Mouse (Mus musculus): ENCODE data around the gene Nid2. TPM values are rescaled to one million over a fixed set of nuclear protein-coding genes. Genes with fewer than 3 reads are reported as not detected.

Gene Nid2
- polyA plus RNA-seq, 1 experiment = 7.0 TPM

- H3K4me3 ChIP-seq (ENCODE audit: control insufficient read depth, low read depth, low read length) = no peak overlapping the region
- no peaks in the 10 kb centered on the region for H3K4me1 ChIP-seq (ENCODE audit: control insufficient read depth, insufficient read depth, low read length)
- H3K27ac ChIP-seq (ENCODE audit: control insufficient read depth, insufficient read depth, low read depth, low read length) = peak overlapping the region; percentile 5
- no peaks in the 10 kb centered on the region for H3K36me3 ChIP-seq (ENCODE audit: control insufficient read depth, insufficient read depth, low read length)
- TF ChIP-seq POLR2A (IDR thresholded peaks at IDR 0.05; ENCODE audit: control insufficient read depth, low read depth, low read length) (no peak), CTCF (IDR thresholded peaks at IDR 0.05; ENCODE audit: control insufficient read depth, insufficient read depth, insufficient replicate concordance, low read depth, low read length) (no peak)
- no peaks in the 10 kb centered on the region for H3K27me3 ChIP-seq (ENCODE audit: control insufficient read depth, insufficient read depth, low read length)
These were observed 18.6 kb downstream of the Nid2 start for GRCm38 (mm10) chr14:19769441-19770200.

DNA sequence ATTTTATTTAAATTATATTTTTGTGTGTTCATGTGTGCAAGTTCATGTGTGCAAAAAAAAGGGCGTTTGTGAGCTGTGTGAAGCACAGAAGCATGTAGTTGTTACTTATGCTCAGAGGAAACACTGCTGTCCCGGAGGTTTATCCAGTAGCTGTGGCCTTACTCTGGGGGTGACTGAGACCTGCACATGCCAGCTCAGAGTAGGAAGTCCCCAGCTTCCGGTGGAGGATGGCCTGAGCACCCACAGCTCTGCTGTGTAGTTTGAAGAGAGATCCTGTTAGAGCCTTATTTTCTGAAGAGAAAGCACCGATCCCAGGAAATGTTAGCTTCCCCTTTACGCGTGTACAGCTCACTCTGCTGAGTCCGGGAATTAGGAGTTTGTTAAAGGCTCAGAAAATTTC is 20.1 kb downstream of the Nid2 start:
- peak overlapping the region; percentile 63 for H3K27ac ChIP-seq (ENCODE audit: control insufficient read depth, insufficient read depth, low read depth, low read length)
- TF ChIP-seq CTCF (IDR thresholded peaks at IDR 0.05; ENCODE audit: control insufficient read depth, insufficient read depth, insufficient replicate concordance, low read depth, low read length) = no peak
- TF ChIP-seq POLR2A (IDR thresholded peaks at IDR 0.05; ENCODE audit: control insufficient read depth, low read depth, low read length) = no peak
- H3K27me3 ChIP-seq (ENCODE audit: control insufficient read depth, insufficient read depth, low read length) = no peaks in the 10 kb centered on the region
- no peak overlapping the region for H3K4me3 ChIP-seq (ENCODE audit: control insufficient read depth, low read depth, low read length)
- H3K36me3 ChIP-seq (ENCODE audit: control insufficient read depth, insufficient read depth, low read length) = no peaks in the 10 kb centered on the region
- no peaks in the 10 kb centered on the region for H3K4me1 ChIP-seq (ENCODE audit: control insufficient read depth, insufficient read depth, low read length)

GRCm38 (mm10) chr14:19774036-19774628 is 23.1 kb downstream of the Nid2 start:
- Histone ChIP-seq H3K27me3 (ENCODE audit: control insufficient read depth, insufficient read depth, low read length) (no peaks in the 10 kb centered on the region), H3K4me3 (ENCODE audit: control insufficient read depth, low read depth, low read length) (no peak overlapping the region), H3K4me1 (ENCODE audit: control insufficient read depth, insufficient read depth, low read length) (no peaks in the 10 kb centered on the region), H3K27ac (ENCODE audit: control insufficient read depth, insufficient read depth, low read depth, low read length) (no peak overlapping the region), H3K36me3 (ENCODE audit: control insufficient read depth, insufficient read depth, low read length) (no peaks in the 10 kb centered on the region)
- TF ChIP-seq POLR2A (IDR thresholded peaks at IDR 0.05; ENCODE audit: control insufficient read depth, low read depth, low read length) = no peak
- TF ChIP-seq CTCF (IDR thresholded peaks at IDR 0.05; ENCODE audit: control insufficient read depth, insufficient read depth, insufficient replicate concordance, low read depth, low read length) = no peak

DNA sequence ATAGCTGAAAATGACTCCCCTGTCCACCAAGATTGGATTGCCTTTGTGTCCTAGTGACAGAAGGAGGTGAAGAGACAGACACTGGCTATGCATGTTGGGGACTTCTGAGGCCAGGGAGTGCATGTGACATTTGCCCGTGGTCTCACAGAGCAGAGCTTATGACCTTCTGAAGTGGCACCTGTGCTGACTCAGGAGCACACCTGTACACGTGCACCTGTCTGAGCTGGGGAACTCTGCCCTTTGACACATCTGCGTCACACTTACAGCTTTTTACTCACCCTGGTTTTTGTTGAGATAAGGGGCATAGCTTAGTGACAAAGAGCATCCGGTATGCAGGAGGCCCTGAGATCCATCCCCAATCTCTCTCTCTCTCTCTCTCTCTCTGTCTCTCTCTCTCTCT is 24.4 kb downstream of the Nid2 start:
- H3K4me3 ChIP-seq (ENCODE audit: control insufficient read depth, low read depth, low read length) = no peak overlapping the region
- H3K27ac ChIP-seq (ENCODE audit: control insufficient read depth, insufficient read depth, low read depth, low read length) = no peak overlapping the region
- no peaks in the 10 kb centered on the region for H3K4me1 ChIP-seq (ENCODE audit: control insufficient read depth, insufficient read depth, low read length)
- TF ChIP-seq POLR2A (IDR thresholded peaks at IDR 0.05; ENCODE audit: control insufficient read depth, low read depth, low read length) (no peak), CTCF (IDR thresholded peaks at IDR 0.05; ENCODE audit: control insufficient read depth, insufficient read depth, insufficient replicate concordance, low read depth, low read length) (no peak)
- H3K36me3 ChIP-seq (ENCODE audit: control insufficient read depth, insufficient read depth, low read length) = no peaks in the 10 kb centered on the region
- H3K27me3 ChIP-seq (ENCODE audit: control insufficient read depth, insufficient read depth, low read length) = no peaks in the 10 kb centered on the region

DNA sequence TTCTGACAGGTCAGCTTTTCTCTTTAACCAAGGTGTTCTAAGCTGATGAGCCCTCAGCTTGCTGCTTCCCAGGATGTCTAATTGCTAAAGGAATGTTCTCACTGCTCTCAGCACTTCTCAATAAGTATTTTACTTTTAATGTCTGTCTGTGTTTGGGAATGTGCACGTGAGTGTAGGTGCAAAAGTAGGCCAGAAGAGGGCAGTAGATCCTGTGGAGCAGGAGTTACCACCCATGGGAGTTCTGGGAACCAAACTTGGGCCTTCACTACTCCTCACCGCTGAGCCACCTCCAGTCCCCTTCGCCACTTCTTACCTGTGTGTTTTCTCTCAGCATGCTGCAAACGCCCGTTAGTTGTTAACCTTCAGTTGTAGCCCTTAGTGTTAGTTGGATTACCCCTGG is 25.1 kb downstream of the Nid2 start:
- Histone ChIP-seq H3K4me3 (ENCODE audit: control insufficient read depth, low read depth, low read length) (no peak overlapping the region), H3K4me1 (ENCODE audit: control insufficient read depth, insufficient read depth, low read length) (no peaks in the 10 kb centered on the region), H3K27me3 (ENCODE audit: control insufficient read depth, insufficient read depth, low read length) (no peaks in the 10 kb centered on the region), H3K36me3 (ENCODE audit: control insufficient read depth, insufficient read depth, low read length) (no peaks in the 10 kb centered on the region), H3K27ac (ENCODE audit: control insufficient read depth, insufficient read depth, low read depth, low read length) (no peak overlapping the region)
- TF ChIP-seq CTCF (IDR thresholded peaks at IDR 0.05; ENCODE audit: control insufficient read depth, insufficient read depth, insufficient replicate concordance, low read depth, low read length) (peak; percentile 19; the same call in 1 of the 2 replicates), POLR2A (IDR thresholded peaks at IDR 0.05; ENCODE audit: control insufficient read depth, low read depth, low read length) (no peak)

DNA sequence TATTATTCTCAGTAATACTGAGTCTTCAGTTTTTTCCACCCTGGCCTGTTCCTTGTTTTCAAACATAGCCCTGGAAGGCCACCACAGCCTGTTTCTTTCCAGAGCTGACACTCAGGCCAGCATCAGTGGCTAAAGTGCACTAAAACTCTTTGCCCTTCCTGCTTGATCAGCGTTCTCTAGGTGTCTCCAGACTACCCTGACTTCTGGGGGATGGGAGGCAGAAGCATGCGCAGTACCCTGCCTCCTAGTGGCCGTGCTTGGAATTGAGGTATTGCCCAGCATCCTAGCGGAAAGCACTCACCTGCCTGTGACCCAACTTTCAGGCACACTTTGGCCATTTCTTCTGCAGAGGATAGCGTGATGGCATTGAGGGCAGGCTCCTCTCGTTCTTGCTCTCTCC is 25.8 kb downstream of the Nid2 start:
- Histone ChIP-seq H3K36me3 (ENCODE audit: control insufficient read depth, insufficient read depth, low read length) (no peaks in the 10 kb centered on the region), H3K27me3 (ENCODE audit: control insufficient read depth, insufficient read depth, low read length) (no peaks in the 10 kb centered on the region), H3K4me3 (ENCODE audit: control insufficient read depth, low read depth, low read length) (no peak overlapping the region), H3K4me1 (ENCODE audit: control insufficient read depth, insufficient read depth, low read length) (no peaks in the 10 kb centered on the region), H3K27ac (ENCODE audit: control insufficient read depth, insufficient read depth, low read depth, low read length) (no peak overlapping the region)
- TF ChIP-seq CTCF (IDR thresholded peaks at IDR 0.05; ENCODE audit: control insufficient read depth, insufficient read depth, insufficient replicate concordance, low read depth, low read length) (peak; percentile 81; the same call in 1 of the 2 replicates), POLR2A (IDR thresholded peaks at IDR 0.05; ENCODE audit: control insufficient read depth, low read depth, low read length) (no peak)

DNA sequence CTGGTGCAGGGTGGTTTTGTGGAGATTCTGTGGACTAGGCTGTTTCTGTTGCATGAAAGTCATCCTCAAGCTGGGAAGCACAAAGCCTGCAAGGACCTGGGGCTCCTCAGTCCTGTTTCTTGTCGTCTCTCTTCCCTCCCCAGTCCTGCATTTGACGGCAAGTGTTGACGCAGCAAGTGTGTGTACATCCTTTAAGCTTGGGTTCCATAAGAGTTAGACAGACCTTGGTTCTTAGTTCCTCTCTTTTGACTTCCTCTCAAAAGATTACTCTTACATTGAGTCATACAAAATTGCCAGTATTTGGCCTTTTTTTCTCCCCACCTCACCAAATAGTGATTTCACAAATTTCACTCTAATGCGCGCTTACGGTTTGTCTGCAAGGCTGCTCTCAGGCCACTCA is 26.3 kb downstream of the Nid2 start:
- no peaks in the 10 kb centered on the region for H3K27me3 ChIP-seq (ENCODE audit: control insufficient read depth, insufficient read depth, low read length)
- H3K27ac ChIP-seq (ENCODE audit: control insufficient read depth, insufficient read depth, low read depth, low read length) = no peak overlapping the region
- H3K36me3 ChIP-seq (ENCODE audit: control insufficient read depth, insufficient read depth, low read length) = no peaks in the 10 kb centered on the region
- no peaks in the 10 kb centered on the region for H3K4me1 ChIP-seq (ENCODE audit: control insufficient read depth, insufficient read depth, low read length)
- no peak overlapping the region for H3K4me3 ChIP-seq (ENCODE audit: control insufficient read depth, low read depth, low read length)
- no peak for TF ChIP-seq CTCF (IDR thresholded peaks at IDR 0.05; ENCODE audit: control insufficient read depth, insufficient read depth, insufficient replicate concordance, low read depth, low read length)
